Mouse (Mus musculus) liver, postnatal 0 days (tissue): ENCODE results near the gene Ugt1a9.
"Not testable (repeated sequence)": the region's sequence is repeated elsewhere in the genome, so short reads cannot be mapped to it uniquely, and the experiment has no call there.

Source experiments
- CTCF ChIP-seq: sonication (generic); IDR thresholded peaks from 2 replicates; pipeline ENCODE4 v1.5.1; 2016; ENCODE audit warnings: antibody characterized with exemption, low read depth
- EP300 ChIP-seq: IDR thresholded peaks from 2 replicates; pipeline ENCODE4 v1.6.1; 2016; ENCODE audit warnings: antibody characterized with exemption, low read depth, mild to moderate bottlenecking

GRCm38 (mm10) chr1:88044832-88045437 is 25.7 kb upstream of the Ugt1a9 start:
- not testable (repeated sequence) for TF ChIP-seq CTCF, EP300
